Mouse (Mus musculus) liver, adult 2 months (tissue): Measurements from ENCODE around the gene Car10.

Source experiments
- CTCF ChIP-seq: fragments of 200-500 bp; IDR thresholded peaks from 2 replicates; pipeline ENCODE4 v1.5.1; 2011; ENCODE audit warnings: low read depth, low read length, control low read depth
- POLR2A ChIP-seq: fragments of 200-500 bp; IDR thresholded peaks from 2 replicates; pipeline ENCODE4 v1.6.1; 2011; ENCODE audit warnings: low read length, control low read depth; ENCODE audit not compliant: insufficient read depth; ENCODE audit errors: extremely low read depth

DNA sequence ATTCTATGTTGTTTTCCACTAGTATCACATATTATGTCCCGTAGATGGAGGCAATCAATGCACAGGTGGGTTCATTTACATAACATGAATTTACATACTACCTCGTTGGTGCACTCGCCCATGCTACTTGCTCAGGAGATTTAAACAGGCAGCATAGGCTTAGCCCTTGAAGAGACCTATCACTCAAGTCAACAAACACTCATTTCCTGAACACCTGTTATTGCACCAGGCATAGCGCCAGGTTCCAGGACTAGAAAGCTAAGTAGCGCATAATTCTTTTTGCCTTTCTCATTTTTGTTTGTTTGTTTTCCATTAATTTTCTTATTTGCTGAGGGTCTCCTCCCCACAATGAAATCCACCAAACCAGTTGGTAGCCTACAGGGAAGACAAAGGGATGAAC lies 333.7 kb downstream of the Car10 start:
- TF ChIP-seq CTCF: no peak
- TF ChIP-seq POLR2A: no peak
